Mouse (Mus musculus): Measurements from ENCODE around the gene Sh3tc1. TPM values are rescaled to one million over a fixed set of nuclear protein-coding genes. Genes with fewer than 3 reads are reported as not detected.

Sh3tc1 gene
- total and polyA plus RNA-seq, 2 experiments from 2014 or later, result 9.4 to 11.4 TPM

GRCm38 (mm10) chr5:35669747-35670411, 69.9 kb downstream of the Sh3tc1 start:
- WGBS, result 48% methylated on average over 11 of the region's 11 CpGs
- H3K36me3 ChIP-seq (replicated peaks; ENCODE audit: control insufficient read depth, insufficient read depth, low read length), result no peaks in the 10 kb centered on the region
- no peak overlapping the region for H3K4me3 ChIP-seq (ENCODE audit: low read depth, low read length)
- H3K4me2 ChIP-seq (ENCODE audit: low read depth, low read length), result no peak overlapping the region
- DNase-seq (ENCODE audit: low spot score) (no peak), ATAC-seq (ENCODE audit: insufficient read depth, low read depth) (no peak)
- peak overlapping the region; percentile 68 for H3K27ac ChIP-seq (ENCODE audit: low read depth)
- no peaks in the 10 kb centered on the region for H3K27me3 ChIP-seq (ENCODE audit: control insufficient read depth, insufficient read depth, low read length)
- H3K4me1 ChIP-seq (ENCODE audit: control insufficient read depth, insufficient read depth), result peaks cover 38% of the 10 kb centered on the region
- TF ChIP-seq EP300 (IDR thresholded peaks at IDR 0.05; ENCODE audit: low read depth), result no peak
- no peak for TF ChIP-seq CTCF (IDR thresholded peaks at IDR 0.05; ENCODE audit: low read depth)
- H3K9me3 ChIP-seq (replicated peaks; ENCODE audit: control insufficient read depth, low read length), result no peaks in the 10 kb centered on the region
- H3K9ac ChIP-seq (replicated peaks; ENCODE audit: low read depth, low read length), result no peak overlapping the region

DNA sequence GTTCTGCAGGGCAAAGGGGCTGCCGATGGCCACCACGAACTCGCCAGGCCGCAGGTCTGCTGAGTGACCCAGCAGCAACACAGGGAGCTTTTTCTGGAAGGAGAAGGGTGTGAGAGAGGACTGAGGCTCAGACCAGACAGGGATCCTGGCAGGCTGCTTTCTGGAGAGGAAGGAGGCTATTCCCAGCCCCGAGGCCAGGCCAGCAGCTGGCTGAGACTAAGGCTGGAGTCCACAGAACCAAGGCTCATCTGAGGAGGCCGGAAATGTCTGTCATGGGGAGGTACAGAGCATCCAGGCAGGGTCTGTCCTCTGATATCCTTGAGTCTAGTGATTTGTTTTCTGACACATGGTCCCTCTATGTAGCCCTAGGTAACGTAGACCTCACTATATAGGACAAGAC, 73.6 kb downstream of the Sh3tc1 start:
- no peaks in the 10 kb centered on the region for H3K36me3 ChIP-seq (replicated peaks; ENCODE audit: control insufficient read depth, insufficient read depth, low read length)
- no peak overlapping the region for H3K27ac ChIP-seq (ENCODE audit: low read depth)
- no peak overlapping the region for H3K9ac ChIP-seq (replicated peaks; ENCODE audit: low read depth, low read length)
- H3K9me3 ChIP-seq (replicated peaks; ENCODE audit: control insufficient read depth, low read length), result no peaks in the 10 kb centered on the region
- H3K4me3 ChIP-seq (ENCODE audit: low read depth, low read length), result no peak overlapping the region
- ATAC-seq (ENCODE audit: insufficient read depth, low read depth) (no peak), DNase-seq (ENCODE audit: low spot score) (no peak)
- 90% methylated on average over 7 of the region's 7 CpGs for WGBS
- peaks cover 8% of the 10 kb centered on the region for H3K4me1 ChIP-seq (ENCODE audit: control insufficient read depth, insufficient read depth)
- no peak for TF ChIP-seq EP300 (IDR thresholded peaks at IDR 0.05; ENCODE audit: low read depth)
- H3K4me2 ChIP-seq (ENCODE audit: low read depth, low read length), result no peak overlapping the region
- no peaks in the 10 kb centered on the region for H3K27me3 ChIP-seq (ENCODE audit: control insufficient read depth, insufficient read depth, low read length)

- ATAC-seq (ENCODE audit: insufficient read depth, low read depth), result no peak
- no peak for TF ChIP-seq CTCF (IDR thresholded peaks at IDR 0.05; ENCODE audit: low read depth)
- no peak for TF ChIP-seq EP300 (IDR thresholded peaks at IDR 0.05; ENCODE audit: low read depth)
These were observed 77.7 kb downstream of the Sh3tc1 start for GRCm38 (mm10) chr5:35662021-35662545.

DNA sequence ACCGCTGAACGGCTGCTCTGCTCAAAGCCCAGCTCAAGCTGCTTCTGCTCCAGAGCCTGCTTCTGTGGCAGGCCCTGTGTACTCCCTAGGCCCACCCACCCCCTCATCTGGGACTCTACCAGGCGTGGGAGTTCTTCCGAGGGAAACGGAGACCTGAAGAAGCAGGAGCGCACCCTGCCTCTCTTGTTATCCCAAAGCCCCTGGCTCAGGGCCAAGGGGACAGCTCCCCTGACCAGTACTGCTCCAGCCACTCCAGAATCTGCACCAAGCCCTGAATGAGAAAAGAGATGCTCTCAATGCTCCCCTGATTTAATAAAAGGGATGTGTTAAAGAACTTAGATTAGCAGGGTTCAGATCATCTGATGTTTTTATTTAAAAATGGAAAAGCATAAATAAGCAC, 78.6 kb downstream of the Sh3tc1 start:
- ATAC-seq (ENCODE audit: insufficient read depth, low read depth) (no peak), DNase-seq (ENCODE audit: low spot score) (no peak)
- WGBS, result 45% methylated on average over 6 of the region's 6 CpGs
- no peaks in the 10 kb centered on the region for H3K27me3 ChIP-seq (ENCODE audit: control insufficient read depth, insufficient read depth, low read length)
- no peak overlapping the region for H3K9ac ChIP-seq (replicated peaks; ENCODE audit: low read depth, low read length)
- H3K27ac ChIP-seq (ENCODE audit: low read depth), result no peak overlapping the region
- TF ChIP-seq CTCF (IDR thresholded peaks at IDR 0.05; ENCODE audit: low read depth), result no peak
- no peak for TF ChIP-seq EP300 (IDR thresholded peaks at IDR 0.05; ENCODE audit: low read depth)
- H3K4me3 ChIP-seq (ENCODE audit: low read depth, low read length), result no peak overlapping the region
- H3K4me1 ChIP-seq (ENCODE audit: control insufficient read depth, insufficient read depth), result peaks cover 6% of the 10 kb centered on the region; the same call in 1 of the 2 replicates
- H3K36me3 ChIP-seq (replicated peaks; ENCODE audit: control insufficient read depth, insufficient read depth, low read length), result no peaks in the 10 kb centered on the region
- H3K4me2 ChIP-seq (ENCODE audit: low read depth, low read length), result no peak overlapping the region
- H3K9me3 ChIP-seq (replicated peaks; ENCODE audit: control insufficient read depth, low read length), result no peaks in the 10 kb centered on the region

More at GRCm38 (mm10) chr5:35662021-35662545, 77.7 kb downstream of the Sh3tc1 start:
- H3K27me3 ChIP-seq (ENCODE audit: control insufficient read depth, insufficient read depth, low read length), result no peaks in the 10 kb centered on the region
- no peaks in the 10 kb centered on the region for H3K36me3 ChIP-seq (replicated peaks; ENCODE audit: control insufficient read depth, insufficient read depth, low read length)
- no peak overlapping the region for H3K4me3 ChIP-seq (ENCODE audit: low read depth, low read length)
- no peak overlapping the region for H3K4me2 ChIP-seq (ENCODE audit: low read depth, low read length)
- peaks cover 6% of the 10 kb centered on the region; the same call in 1 of the 2 replicates for H3K4me1 ChIP-seq (ENCODE audit: control insufficient read depth, insufficient read depth)
- H3K9ac ChIP-seq (replicated peaks; ENCODE audit: low read depth, low read length), result no peak overlapping the region
- no peak overlapping the region for H3K27ac ChIP-seq (ENCODE audit: low read depth)
- 70% methylated on average over 9 of the region's 9 CpGs for WGBS
- H3K9me3 ChIP-seq (replicated peaks; ENCODE audit: control insufficient read depth, low read length), result no peaks in the 10 kb centered on the region
- DNase-seq (ENCODE audit: low spot score), result no peak

DNA sequence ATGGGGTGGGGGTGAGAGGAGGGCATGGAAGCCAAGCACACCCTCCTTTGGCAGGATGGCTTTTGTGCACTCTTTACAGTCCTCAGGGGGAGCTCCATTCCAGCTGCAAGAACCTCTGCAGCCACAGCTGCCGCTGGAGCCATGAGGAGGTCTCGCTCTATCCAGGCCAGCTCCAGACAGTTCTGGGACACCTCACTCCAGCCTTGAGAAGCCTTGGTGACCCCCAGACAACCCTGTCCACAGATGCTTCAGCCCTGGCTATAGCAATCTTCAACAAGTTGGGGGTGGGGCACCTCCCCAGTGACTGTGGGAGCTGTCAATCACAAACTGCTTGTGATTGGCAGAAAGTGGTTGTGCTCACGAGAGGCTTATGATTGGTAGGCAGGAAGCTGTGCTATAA, 80.3 kb downstream of the Sh3tc1 start:
- Histone ChIP-seq H3K4me2 (ENCODE audit: low read depth, low read length) (no peak overlapping the region), H3K4me1 (ENCODE audit: control insufficient read depth, insufficient read depth) (peaks cover 6% of the 10 kb centered on the region; the same call in 1 of the 2 replicates), H3K4me3 (ENCODE audit: low read depth, low read length) (no peak overlapping the region), H3K9ac (replicated peaks; ENCODE audit: low read depth, low read length) (no peak overlapping the region), H3K9me3 (replicated peaks; ENCODE audit: control insufficient read depth, low read length) (no peaks in the 10 kb centered on the region), H3K36me3 (replicated peaks; ENCODE audit: control insufficient read depth, insufficient read depth, low read length) (no peaks in the 10 kb centered on the region), H3K27me3 (ENCODE audit: control insufficient read depth, insufficient read depth, low read length) (no peaks in the 10 kb centered on the region), H3K27ac (ENCODE audit: low read depth) (no peak overlapping the region)
- TF ChIP-seq EP300 (IDR thresholded peaks at IDR 0.05; ENCODE audit: low read depth) (no peak), CTCF (IDR thresholded peaks at IDR 0.05; ENCODE audit: low read depth) (no peak)
- no peak for DNase-seq (ENCODE audit: low spot score)
- 57% methylated on average over 3 of the region's 3 CpGs for WGBS
- peak; percentile 27 for ATAC-seq (ENCODE audit: insufficient read depth, low read depth)

Data from heart, postnatal 0 days (tissue).